Mouse (Mus musculus): ENCODE data around the gene Nup93.

DNA sequence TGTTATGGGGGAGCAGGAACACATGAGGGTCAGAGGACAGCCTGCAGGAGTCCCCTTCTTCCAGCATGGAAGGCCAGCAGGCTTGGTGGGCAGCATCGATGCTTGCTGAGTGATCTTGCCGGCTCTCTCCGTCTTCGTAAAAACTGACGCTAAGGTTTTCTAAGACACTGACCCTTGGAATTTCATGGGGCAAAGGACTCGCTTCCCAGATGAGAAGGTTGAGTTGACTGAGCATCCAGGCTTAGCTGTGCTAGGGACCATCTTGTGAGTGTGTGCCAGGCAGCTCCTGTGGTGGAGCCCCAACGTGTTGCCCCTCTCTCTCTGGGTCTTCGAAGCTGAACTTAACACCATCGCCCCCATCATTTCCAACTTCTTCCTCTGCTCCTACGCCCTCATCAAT lies 128.3 kb downstream of the Nup93 start:
- no peak for TF ChIP-seq CTCF (IDR thresholded peaks at IDR 0.05; ENCODE audit: low read depth)
- no peak for TF ChIP-seq EP300 (IDR thresholded peaks at IDR 0.05; ENCODE audit: low read depth)
